Mouse (Mus musculus): ENCODE data around the gene Diablo. TPM values are rescaled to one million over a fixed set of nuclear protein-coding genes. Genes with fewer than 3 reads are reported as not detected.
A peak's percentile ranks its signal among the peaks of the same experiment; 100 is the strongest.

The Diablo gene
- 125 and 134 TPM in 2 replicates for polyA plus RNA-seq (2016; fragmentation: Nextera tagmentation; extraction: Ambion mirVana)

- Histone ChIP-seq H3K36me3 (replicated peaks) (peaks cover 27% of the 10 kb centered on the region), H3K4me1 (peaks cover 30% of the 10 kb centered on the region), H3K4me3 (peak within 1 kb of the TSS; percentile 80), H3K27me3 (replicated peaks; ENCODE audit: low read depth, poor library complexity, severe bottlenecking) (no peaks in the 10 kb centered on the region), H3K9me3 (no peaks in the 10 kb centered on the region), H3K27ac (replicated peaks) (peak within 1 kb of the TSS; percentile 84)
- peak; percentile 99 for DNase-seq (ENCODE audit: low spot score)
- WGBS = under 1% methylated on average over 82 of the region's 82 CpGs
Measured at GRCm38 (mm10) chr5:123523692-123524392, at the start of gene Diablo. Diablo (minus strand) TSS chr5:123524176.

GRCm38 (mm10) chr5:123573362-123573761 is 49.4 kb upstream of the Diablo start:
- Histone ChIP-seq H3K36me3 (replicated peaks) (peaks cover 31% of the 10 kb centered on the region), H3K9me3 (no peaks in the 10 kb centered on the region), H3K4me3 (peak overlapping the region; percentile 98), H3K4me1 (peaks cover 9% of the 10 kb centered on the region), H3K27ac (replicated peaks) (peak overlapping the region; percentile 54), H3K27me3 (replicated peaks; ENCODE audit: low read depth, poor library complexity, severe bottlenecking) (no peaks in the 10 kb centered on the region)
- no peak for DNase-seq (ENCODE audit: low spot score)
- 69% methylated on average over 8 of the region's 8 CpGs for WGBS

GRCm38 (mm10) chr5:123572357-123573186 is 48.6 kb upstream of the Diablo start, which contains the start of gene Vps33a:
Vps33a (minus strand) TSS chr5:123573038.
- Histone ChIP-seq H3K36me3 (replicated peaks) (peaks cover 32% of the 10 kb centered on the region), H3K27ac (replicated peaks) (peak within 1 kb of the TSS; percentile 87), H3K27me3 (replicated peaks; ENCODE audit: low read depth, poor library complexity, severe bottlenecking) (no peaks in the 10 kb centered on the region), H3K9me3 (no peaks in the 10 kb centered on the region), H3K4me3 (peak within 1 kb of the TSS; percentile 98), H3K4me1 (peaks cover 9% of the 10 kb centered on the region)
- WGBS = under 1% methylated on average over 54 of the region's 54 CpGs
- peak; percentile 98 for DNase-seq (ENCODE audit: low spot score)

- H3K27me3 ChIP-seq (replicated peaks; ENCODE audit: low read depth, poor library complexity, severe bottlenecking) = no peaks in the 10 kb centered on the region
- 95% methylated on average over 11 of the region's 11 CpGs for WGBS
- no peaks in the 10 kb centered on the region for H3K9me3 ChIP-seq
- H3K4me1 ChIP-seq = no peaks in the 10 kb centered on the region
- H3K27ac ChIP-seq (replicated peaks) = no peak overlapping the region
- no peak for DNase-seq (ENCODE audit: low spot score)
- H3K4me3 ChIP-seq = no peak overlapping the region
- H3K36me3 ChIP-seq (replicated peaks) = peaks cover 97% of the 10 kb centered on the region
Measured at GRCm38 (mm10) chr5:123561128-123561527, 37.2 kb upstream of the Diablo start.

- no peak for DNase-seq (ENCODE audit: low spot score)
Measured at GRCm38 (mm10) chr5:123559588-123559987, 35.6 kb upstream of the Diablo start.

GRCm38 (mm10) chr5:123556451-123556850 is 32.5 kb upstream of the Diablo start:
- peaks cover 70% of the 10 kb centered on the region for H3K36me3 ChIP-seq (replicated peaks)
- H3K27ac ChIP-seq (replicated peaks) = no peak overlapping the region
- no peaks in the 10 kb centered on the region for H3K27me3 ChIP-seq (replicated peaks; ENCODE audit: low read depth, poor library complexity, severe bottlenecking)
- no peaks in the 10 kb centered on the region for H3K4me1 ChIP-seq
- no peaks in the 10 kb centered on the region for H3K9me3 ChIP-seq
- H3K4me3 ChIP-seq = no peak overlapping the region
- no peak for DNase-seq (ENCODE audit: low spot score)
- 71% methylated on average over 2 of the region's 2 CpGs for WGBS

More at GRCm38 (mm10) chr5:123559588-123559987, 35.6 kb upstream of the Diablo start:
- Histone ChIP-seq H3K36me3 (replicated peaks) (peaks cover 94% of the 10 kb centered on the region), H3K27me3 (replicated peaks; ENCODE audit: low read depth, poor library complexity, severe bottlenecking) (no peaks in the 10 kb centered on the region), H3K4me3 (no peak overlapping the region), H3K27ac (replicated peaks) (no peak overlapping the region), H3K9me3 (no peaks in the 10 kb centered on the region), H3K4me1 (no peaks in the 10 kb centered on the region)
- 93% methylated on average over 8 of the region's 8 CpGs for WGBS

- H3K36me3 ChIP-seq (replicated peaks) = peaks cover 62% of the 10 kb centered on the region
- no peaks in the 10 kb centered on the region for H3K4me1 ChIP-seq
- 92% methylated on average over 7 of the region's 7 CpGs for WGBS
Measured at GRCm38 (mm10) chr5:123555693-123556092, 31.7 kb upstream of the Diablo start.

GRCm38 (mm10) chr5:123533801-123534200 is 9.8 kb upstream of the Diablo start:
- WGBS = 93% methylated on average over 10 of the region's 10 CpGs

More at GRCm38 (mm10) chr5:123555693-123556092, 31.7 kb upstream of the Diablo start:
- DNase-seq (ENCODE audit: low spot score) = no peak
- Histone ChIP-seq H3K9me3 (no peaks in the 10 kb centered on the region), H3K27me3 (replicated peaks; ENCODE audit: low read depth, poor library complexity, severe bottlenecking) (no peaks in the 10 kb centered on the region), H3K4me3 (no peak overlapping the region), H3K27ac (replicated peaks) (no peak overlapping the region)

GRCm38 (mm10) chr5:123530056-123530455 is 6.1 kb upstream of the Diablo start:
- Histone ChIP-seq H3K4me3 (no peak overlapping the region), H3K27ac (replicated peaks) (no peak overlapping the region), H3K9me3 (no peaks in the 10 kb centered on the region), H3K4me1 (no peaks in the 10 kb centered on the region), H3K27me3 (replicated peaks; ENCODE audit: low read depth, poor library complexity, severe bottlenecking) (no peaks in the 10 kb centered on the region), H3K36me3 (replicated peaks) (peaks cover 77% of the 10 kb centered on the region)
- 90% methylated on average over 8 of the region's 8 CpGs for WGBS
- no peak for DNase-seq (ENCODE audit: low spot score)

More at GRCm38 (mm10) chr5:123533801-123534200, 9.8 kb upstream of the Diablo start:
- Histone ChIP-seq H3K36me3 (replicated peaks) (peaks cover 90% of the 10 kb centered on the region), H3K27ac (replicated peaks) (no peak overlapping the region), H3K9me3 (no peaks in the 10 kb centered on the region), H3K27me3 (replicated peaks; ENCODE audit: low read depth, poor library complexity, severe bottlenecking) (no peaks in the 10 kb centered on the region), H3K4me1 (no peaks in the 10 kb centered on the region), H3K4me3 (no peak overlapping the region)
- no peak for DNase-seq (ENCODE audit: low spot score)

GRCm38 (mm10) chr5:123528641-123529040 is 4.7 kb upstream of the Diablo start:
- Histone ChIP-seq H3K4me1 (peaks cover 8% of the 10 kb centered on the region), H3K27me3 (replicated peaks; ENCODE audit: low read depth, poor library complexity, severe bottlenecking) (no peaks in the 10 kb centered on the region), H3K36me3 (replicated peaks) (peaks cover 64% of the 10 kb centered on the region), H3K9me3 (no peaks in the 10 kb centered on the region), H3K4me3 (no peak overlapping the region), H3K27ac (replicated peaks) (no peak overlapping the region)
- WGBS = 80% methylated on average over 7 of the region's 7 CpGs
- DNase-seq (ENCODE audit: low spot score) = no peak

- 92% methylated on average over 9 of the region's 9 CpGs for WGBS
- H3K9me3 ChIP-seq = no peaks in the 10 kb centered on the region
- no peak for DNase-seq (ENCODE audit: low spot score)
- H3K27ac ChIP-seq (replicated peaks) = no peak overlapping the region
- no peaks in the 10 kb centered on the region for H3K27me3 ChIP-seq (replicated peaks; ENCODE audit: low read depth, poor library complexity, severe bottlenecking)
- H3K4me1 ChIP-seq = peaks cover 30% of the 10 kb centered on the region
- peaks cover 37% of the 10 kb centered on the region for H3K36me3 ChIP-seq (replicated peaks)
- H3K4me3 ChIP-seq = no peak overlapping the region
Measured at GRCm38 (mm10) chr5:123525916-123526495, 2.0 kb upstream of the Diablo start.

GRCm38 (mm10) chr5:123525281-123525680 is 1.3 kb upstream of the Diablo start, which contains the start of gene Gm49027:
Gm49027 (minus strand) TSS chr5:123525488.
- DNase-seq (ENCODE audit: low spot score) = no peak

More at GRCm38 (mm10) chr5:123525281-123525680, 1.3 kb upstream of the Diablo start, which contains the start of gene Gm49027:
- Histone ChIP-seq H3K4me1 (peaks cover 30% of the 10 kb centered on the region), H3K36me3 (replicated peaks) (peaks cover 30% of the 10 kb centered on the region), H3K9me3 (no peaks in the 10 kb centered on the region), H3K4me3 (peak within 1 kb of the TSS; percentile 80), H3K27ac (replicated peaks) (peak within 1 kb of the TSS; percentile 84; the same call in 1 of the 2 replicates), H3K27me3 (replicated peaks; ENCODE audit: low read depth, poor library complexity, severe bottlenecking) (no peaks in the 10 kb centered on the region)
- WGBS = 84% methylated on average over 7 of the region's 7 CpGs

Data from embryonic facial prominence, embryonic 10.5 days (tissue).